Mouse (Mus musculus) adrenal gland, adult 2 months (tissue): ENCODE data around the gene Nmt1. TPM values are rescaled to one million over a fixed set of nuclear protein-coding genes. Genes with fewer than 3 reads are reported as not detected.

Experiments used
- DNase-seq: peaks from one replicate; pipeline ENCODE4 v3.0.0; 2021
- long read RNA-seq: library from polyadenylated mRNA; stranded (forward); transcript quantifications from one replicate; pipeline ENCODE4 v2.0.0, GENCODE M21; 2021
- polyA plus RNA-seq: library from polyadenylated mRNA; depleted of rRNA; stranded (reverse); fragments of >200 nt; gene quantifications from 2 replicates; pipeline ENCODE4 v1.2.3, GENCODE M21; 2012; rRNA removed
- total RNA-seq, 2 experiments: library from RNA; stranded (reverse); gene quantifications; 2 replicates each; pipeline ENCODE4 v1.2.3; 2021

Gene Nmt1
- 100 to 1,000 TPM; 106 to 112 TPM for total RNA-seq
- polyA plus RNA-seq: 20.8 and 25.6 TPM in 2 replicates
- long read RNA-seq, full-length matches to known transcripts: 113 of 134 reads
- long read RNA-seq, partial matches to known transcripts: 12 of 134 reads
- long read RNA-seq, other reads (novel, unspliced or antisense): 9 of 134 reads

DNA sequence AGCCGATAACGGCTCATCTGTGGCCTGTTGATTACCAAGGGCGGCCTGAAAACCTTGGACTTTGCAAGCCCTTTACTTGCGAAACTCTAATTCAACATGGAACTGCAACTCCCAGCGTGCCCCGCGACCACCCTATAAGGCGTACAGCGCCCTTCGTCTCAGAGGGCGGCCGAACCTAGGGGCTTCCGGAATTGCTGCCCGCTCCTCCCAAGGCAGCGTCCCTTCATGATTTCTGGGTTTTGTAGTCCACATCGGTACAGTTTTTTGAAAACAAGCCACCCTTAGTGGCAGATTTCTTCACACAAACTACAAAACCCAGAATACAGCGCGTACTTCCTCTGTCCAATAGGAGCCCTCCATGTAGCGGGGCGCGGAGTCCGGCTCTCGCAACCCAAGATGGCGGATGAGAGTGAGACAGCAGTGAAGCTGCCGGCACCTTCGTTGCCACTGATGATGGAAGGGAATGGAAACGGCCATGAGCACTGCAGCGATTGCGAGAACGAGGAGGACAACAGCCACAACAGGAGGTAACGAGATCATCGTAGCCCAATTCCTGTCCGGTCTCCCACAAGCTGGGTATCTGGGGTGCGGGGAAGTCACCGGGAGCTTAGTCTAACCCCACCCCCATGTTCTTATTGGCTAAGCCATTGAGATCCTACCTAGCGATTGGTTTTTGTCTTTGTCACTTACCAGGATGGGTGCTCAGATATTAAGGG lies at the start of gene Nmt1, which contains the start of gene Dcakd:
TSS of gene Nmt1 (plus strand) at position 15 of the 716 bp plus-strand sequence.
TSS of gene Dcakd (minus strand) at position 158 of the 716 bp plus-strand sequence.
- DNase-seq: peak; percentile 96

DNA sequence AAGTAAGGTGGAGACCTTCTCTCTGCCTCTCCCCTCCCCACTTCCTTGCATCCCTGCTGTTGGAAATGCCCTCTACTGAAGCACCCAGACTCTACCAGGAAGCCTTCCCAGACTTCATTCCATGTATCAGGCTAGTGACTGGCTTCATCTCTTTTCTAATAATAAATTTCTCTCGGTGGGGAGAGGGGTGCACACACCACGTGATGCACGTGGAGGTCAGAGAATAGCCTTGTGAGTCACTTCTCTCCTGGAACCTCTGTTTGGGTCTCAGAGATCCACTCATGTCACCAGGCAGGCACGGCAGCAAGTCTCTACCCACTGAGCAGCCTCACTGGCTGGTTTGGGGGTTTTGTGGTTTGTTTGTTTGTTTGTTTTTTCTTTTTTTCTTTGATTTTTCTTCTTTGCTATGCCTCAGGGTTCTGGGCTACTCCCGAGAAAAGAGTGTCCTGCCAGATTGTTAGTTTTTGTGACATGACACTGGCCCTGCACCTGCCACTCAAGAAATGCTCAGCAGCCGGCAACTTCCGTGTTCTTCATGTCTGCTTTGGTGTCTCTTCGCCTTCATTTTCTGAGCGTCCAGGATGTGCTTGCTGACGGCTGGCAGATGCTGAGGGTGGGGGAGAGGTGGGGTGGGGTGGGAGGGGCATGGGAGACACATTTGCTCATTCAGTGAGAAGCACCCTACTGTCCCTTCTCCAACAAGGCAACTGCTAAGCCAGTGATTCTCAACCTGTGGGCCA lies 46.7 kb upstream of the Nmt1 start:
- DNase-seq: peak; percentile 73

DNA sequence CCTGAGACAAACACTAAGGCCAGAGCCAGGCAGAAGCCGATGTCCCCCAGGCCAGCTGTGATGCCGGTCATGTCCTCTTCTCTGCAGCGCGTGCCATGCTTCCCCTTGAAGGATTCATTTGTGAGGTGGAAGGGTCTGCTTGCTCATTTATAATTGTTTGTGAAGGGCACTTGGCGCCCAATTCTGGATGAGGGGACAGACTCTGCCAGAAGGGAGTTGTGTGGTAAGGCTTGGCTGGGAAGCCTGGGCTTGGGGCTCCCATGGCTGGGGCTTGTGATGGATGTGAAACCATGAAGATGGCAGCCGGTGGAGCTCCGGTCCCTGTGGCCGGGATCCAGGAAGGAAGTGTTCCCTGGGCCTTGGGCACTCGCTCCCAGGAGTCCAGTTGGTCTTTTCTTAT lies 43.9 kb upstream of the Nmt1 start:
- DNase-seq: no peak

DNA sequence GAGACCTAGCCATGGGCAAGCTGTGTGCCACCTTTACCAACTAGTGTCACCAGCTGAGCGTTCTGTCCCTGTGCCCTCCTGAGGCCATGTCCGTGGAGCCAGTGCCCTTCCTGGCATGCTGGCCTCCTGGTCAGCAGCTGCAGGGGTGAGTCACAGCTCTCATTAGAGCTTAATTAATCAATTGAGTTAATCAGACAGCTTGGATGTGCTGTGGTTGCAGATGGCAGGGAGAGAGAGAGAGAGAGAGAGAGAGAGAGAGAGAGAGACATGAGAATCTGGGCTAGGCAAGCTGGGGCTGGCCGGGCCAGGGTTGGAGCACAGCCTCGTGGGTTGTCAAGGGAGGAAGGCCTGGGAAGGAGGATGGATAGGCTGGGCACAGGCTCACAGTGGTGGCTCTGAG lies 43.4 kb upstream of the Nmt1 start:
- DNase-seq: no peak

GRCm38 (mm10) chr11:102985160-102985559 lies 42.8 kb upstream of the Nmt1 start:
- no peak for DNase-seq

DNA sequence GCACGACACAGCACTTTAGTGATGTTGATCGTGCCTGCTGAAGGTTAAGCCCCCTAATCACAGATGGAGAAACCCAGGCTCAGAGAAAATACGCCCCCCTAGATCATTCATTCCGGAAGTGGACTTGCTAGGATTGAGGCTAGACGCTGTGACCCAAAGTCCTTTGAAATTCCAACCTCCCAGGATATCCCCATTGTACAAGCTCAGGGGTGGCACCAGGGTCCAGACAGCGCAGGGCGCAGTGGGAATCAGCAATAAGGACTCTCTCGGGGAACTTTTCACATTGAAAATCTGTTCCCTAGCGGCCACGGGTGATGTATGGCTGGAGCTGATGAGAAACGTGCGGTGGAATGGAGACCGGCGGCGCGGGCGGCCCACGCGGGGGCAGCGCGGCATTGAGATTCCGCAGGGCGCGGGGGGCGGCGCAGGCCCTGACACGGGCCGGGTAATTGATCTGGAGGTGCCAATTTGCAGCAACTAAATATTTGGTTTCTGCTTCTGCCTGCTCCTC lies 38.3 kb upstream of the Nmt1 start:
- DNase-seq: no peak

DNA sequence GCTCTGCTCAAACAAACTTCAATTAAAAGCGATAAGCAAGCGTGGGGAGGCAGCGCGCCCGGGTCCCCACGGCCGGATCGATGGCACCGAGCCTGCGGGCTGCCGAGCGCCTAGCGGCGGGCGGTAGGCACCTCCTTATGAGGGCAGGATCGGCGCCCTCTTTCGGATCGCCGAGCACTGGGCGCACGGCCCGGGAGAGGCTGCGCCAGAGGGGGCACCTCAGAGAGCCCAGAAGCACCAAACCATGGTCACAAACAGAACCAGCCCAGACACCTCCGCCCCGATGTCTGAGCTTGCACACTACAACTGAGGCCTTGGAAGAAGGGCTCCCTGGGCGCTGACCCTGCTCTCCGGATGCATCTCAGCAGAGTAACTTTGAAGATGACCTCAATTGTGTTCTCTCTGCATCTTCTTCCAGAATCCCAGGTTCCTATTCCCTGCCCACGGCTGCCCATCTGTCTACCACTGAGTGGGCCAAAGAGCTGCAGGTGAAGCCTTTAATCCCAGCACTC lies 37.8 kb upstream of the Nmt1 start:
- DNase-seq: peak; percentile 74

DNA sequence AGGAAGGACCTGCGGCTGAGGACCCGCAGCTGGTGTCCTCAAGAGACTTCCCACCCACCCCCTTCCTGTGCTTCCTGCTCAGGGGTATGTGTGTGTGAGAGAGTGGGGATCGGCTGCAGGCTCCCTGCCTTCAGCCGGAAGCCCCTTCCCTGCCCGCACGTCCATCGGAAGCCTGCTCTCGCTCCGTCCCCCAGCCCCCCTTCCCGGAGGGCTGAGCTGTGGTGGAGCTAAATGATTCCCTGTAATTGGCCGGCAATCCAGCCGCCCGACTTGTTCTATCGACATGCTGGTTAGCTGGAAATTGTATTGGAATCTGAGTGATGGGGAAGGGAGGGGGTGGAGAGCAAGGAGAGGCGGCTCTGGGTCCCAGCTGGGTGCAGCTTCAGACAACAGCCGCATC lies 36.3 kb upstream of the Nmt1 start:
- DNase-seq: no peak

DNA sequence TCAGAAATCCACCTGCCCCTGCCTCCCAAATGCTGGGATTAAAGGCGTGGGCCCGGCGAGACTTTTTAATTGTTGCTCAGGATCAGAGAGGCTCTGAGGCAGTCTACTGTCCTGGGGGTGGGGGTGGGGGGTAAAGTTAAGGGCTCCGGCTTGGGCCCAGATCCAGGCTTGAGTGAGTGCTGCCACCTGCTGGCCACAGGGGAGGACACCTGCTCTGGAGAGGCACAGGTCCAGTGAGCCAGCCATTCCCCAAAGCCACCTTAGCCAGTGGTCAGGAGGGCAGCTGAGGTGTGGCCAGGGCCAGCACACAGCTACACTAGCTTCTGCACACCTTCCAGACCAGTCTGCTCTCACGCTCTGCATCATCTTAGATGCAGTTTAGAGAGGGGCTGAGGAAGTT lies 35.0 kb upstream of the Nmt1 start:
- DNase-seq: peak; percentile 77

DNA sequence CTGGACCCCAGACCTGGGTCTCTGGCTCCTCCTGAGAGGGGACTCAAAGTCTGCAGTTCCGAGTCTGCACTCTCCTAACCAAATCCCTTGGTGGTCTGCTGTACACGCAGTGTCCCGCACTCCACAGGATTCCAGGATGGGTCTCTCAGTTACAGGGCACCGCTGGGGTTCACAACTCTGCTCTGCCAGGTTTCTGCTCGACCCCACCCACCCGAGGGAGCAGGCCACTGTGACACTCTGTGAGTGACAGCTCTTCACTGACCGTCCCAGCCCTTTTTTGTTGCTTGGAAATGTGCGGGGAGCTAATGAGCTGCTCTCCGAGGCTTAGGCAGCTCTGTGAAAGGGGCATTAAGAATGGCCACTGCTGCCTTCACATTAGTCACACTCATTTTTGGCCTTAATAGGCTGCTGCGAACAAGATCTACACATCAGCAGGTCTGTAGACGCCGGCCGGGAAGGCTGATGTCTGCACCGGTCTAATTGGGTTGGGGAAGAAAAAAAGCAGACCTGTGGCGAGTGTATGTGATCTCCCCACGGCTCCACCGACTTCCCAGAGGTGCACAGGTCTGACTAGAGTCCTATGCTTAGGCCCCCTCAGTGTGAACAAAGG lies 34.5 kb upstream of the Nmt1 start:
- DNase-seq: no peak

DNA sequence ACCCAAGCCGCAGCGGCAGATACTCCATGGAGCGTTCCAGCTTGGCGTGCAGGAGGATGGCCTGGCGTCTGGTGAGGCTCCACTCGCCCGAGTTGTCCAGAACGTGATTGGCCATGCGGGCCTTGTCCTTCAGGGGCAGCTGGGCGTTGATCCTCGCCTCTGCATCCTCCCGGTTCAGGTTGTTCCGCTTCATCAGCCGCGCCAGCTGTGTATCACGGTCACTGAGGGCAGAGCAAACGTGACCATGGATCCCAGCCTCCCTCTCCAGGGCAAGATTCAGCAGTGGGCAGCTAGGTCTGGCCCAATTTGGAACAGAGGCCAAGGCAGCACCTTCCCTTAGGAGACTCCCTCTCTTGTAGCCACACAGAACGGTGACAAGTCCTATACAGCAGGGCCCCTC lies 33.0 kb upstream of the Nmt1 start:
- no peak for DNase-seq

DNA sequence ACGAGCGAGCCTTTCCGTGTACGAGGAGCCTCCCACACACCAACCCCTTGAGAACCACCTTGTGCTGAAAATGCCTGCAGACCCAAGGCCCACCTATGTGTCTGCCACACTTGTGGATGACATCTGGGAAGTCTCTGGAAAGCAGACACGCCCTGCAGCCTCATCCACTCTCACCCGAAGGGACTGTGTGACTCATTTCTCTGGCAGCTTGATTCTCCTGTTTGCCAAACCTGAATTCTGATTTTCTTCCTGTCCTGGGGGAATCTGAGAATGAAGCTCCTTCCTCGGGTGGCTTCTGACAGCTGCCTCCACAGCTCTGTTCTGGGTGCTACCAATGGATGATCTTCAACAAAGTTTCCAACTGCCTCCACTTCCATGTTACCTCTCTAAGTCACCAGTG lies 31.6 kb upstream of the Nmt1 start:
- peak; percentile 62 for DNase-seq

GRCm38 (mm10) chr11:102996991-102997770 lies 30.8 kb upstream of the Nmt1 start:
- DNase-seq: peak; percentile 81

DNA sequence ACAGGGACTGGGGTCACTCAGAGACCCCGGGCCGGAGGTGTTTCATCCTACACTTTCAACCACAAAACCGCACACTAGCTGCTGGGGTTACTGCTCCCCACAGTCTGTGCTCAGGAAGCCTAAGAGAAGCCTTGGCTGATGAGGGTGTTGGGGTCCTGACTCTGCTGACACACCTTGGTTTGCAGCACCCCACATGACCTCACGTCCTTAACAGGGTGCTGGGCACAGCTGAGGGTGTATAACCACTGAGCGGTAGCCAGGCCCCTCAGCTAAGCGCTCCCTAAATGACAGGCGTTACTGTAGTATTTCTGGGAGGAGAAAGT lies 29.8 kb upstream of the Nmt1 start:
- DNase-seq: no peak

GRCm38 (mm10) chr11:102998577-102999316 lies 29.2 kb upstream of the Nmt1 start:
- peak; percentile 40 for DNase-seq

- no peak for DNase-seq
Measured at GRCm38 (mm10) chr11:102999317-102999970, 28.5 kb upstream of the Nmt1 start.

GRCm38 (mm10) chr11:103000111-103000510 lies 27.9 kb upstream of the Nmt1 start:
- no peak for DNase-seq

GRCm38 (mm10) chr11:103001063-103001462 lies 26.9 kb upstream of the Nmt1 start:
- no peak for DNase-seq

DNA sequence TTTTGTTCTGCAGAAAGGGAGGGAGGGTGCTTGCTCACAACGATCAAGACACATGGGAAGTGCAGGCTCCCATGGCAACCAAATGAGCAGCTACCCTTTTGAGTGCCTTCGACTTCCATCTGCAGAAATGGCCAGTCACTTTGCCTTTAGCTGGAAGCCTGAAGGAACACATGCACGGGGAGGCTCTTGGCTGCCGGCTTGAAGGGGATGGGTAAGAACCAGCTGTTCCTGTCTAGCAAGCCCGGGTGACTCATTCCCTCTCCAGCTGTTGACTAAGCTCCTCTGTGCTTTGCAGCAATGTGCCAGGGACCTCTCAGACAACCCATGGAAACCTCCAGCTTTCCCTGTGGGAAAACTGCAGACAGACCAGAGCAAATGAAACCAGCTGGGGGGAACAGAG lies 24.8 kb upstream of the Nmt1 start:
- peak; percentile 82 for DNase-seq

GRCm38 (mm10) chr11:103004852-103005251 lies 23.1 kb upstream of the Nmt1 start:
- no peak for DNase-seq
